Mouse (Mus musculus) right cerebral cortex, postnatal 4 days (tissue): Measurements from ENCODE around the gene Dop1a.

ENCODE experiments used
- DNase-seq: peaks from one replicate; pipeline ENCODE4 v3.0.0-alpha.2; 2022

The Dop1a gene

DNA sequence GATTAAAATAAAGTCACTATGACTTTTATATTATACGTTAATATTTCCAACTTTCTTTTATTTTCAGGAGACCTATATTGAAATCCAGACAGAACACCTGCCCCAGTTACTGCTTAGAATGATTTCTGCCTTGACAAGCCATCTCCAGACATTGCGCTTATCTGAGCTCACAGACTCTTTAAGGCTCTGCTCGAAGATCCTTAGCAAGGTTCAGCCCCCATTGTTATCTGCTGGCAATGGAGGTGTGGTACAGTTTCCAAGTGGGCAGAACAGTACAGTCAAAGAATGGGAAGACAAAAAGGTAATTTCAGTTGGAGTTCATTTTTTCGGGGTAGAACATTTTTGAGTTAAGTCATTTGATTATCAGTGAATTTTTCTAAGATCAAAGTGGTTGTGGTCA is 40.5 kb downstream of the Dop1a start:
- DNase-seq, result no peak

DNA sequence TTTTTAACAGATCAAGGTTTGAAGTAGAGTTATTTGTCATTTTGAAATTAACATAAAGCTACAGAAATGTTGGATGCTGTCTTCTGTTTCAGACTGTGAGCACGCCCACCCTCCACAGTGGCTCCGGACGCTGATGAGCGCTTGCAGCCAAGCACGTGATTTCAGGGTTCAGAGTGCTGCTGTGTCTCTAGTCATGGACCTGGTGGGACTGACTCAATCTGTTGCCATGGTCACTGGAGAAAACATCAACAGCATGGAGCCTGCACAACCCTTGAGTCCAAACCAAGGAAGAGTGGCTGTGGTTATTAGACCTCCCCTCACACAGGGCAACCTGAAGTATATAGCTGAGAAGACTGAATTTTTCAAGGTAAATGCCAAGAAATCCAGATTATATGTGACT is 46.8 kb downstream of the Dop1a start:
- no peak for DNase-seq

DNA sequence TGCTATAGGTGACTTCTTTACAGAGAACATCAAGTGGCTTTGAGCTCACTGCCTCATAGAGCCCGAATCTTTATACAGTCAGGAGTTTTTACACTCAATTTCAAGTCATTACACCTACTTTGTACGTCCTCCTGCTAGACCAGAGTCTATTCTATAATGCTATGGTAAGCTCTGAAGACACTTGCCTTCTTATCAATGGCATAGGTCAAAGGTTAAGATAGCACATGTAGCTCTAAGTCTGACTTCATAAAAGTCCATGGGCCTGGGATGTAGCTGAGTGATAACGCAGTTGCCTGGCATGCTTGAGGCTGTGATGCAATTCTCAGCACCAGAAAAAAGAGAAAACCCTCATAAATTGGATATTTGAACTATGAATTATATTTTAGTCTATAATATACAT is 47.4 kb downstream of the Dop1a start:
- no peak for DNase-seq

DNA sequence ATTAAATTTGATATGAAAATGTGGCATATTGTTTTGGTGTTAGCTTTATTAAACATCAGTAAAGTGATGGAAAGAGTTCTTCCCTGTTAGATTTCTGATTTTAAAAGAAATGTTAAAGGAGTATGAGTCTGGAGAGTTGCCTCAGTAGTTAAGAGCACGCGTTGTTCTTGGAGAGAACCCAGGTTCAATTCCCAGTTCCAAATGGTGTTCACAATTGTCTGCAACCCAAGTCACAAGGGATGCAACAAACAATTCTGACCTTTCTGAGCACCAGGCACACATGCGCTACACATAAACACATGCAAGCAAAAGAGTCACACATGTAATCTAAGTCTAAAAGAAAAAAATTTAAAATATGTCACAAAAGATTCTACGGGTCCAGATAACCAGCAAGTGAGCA is 47.8 kb downstream of the Dop1a start:
- DNase-seq, result no peak

DNA sequence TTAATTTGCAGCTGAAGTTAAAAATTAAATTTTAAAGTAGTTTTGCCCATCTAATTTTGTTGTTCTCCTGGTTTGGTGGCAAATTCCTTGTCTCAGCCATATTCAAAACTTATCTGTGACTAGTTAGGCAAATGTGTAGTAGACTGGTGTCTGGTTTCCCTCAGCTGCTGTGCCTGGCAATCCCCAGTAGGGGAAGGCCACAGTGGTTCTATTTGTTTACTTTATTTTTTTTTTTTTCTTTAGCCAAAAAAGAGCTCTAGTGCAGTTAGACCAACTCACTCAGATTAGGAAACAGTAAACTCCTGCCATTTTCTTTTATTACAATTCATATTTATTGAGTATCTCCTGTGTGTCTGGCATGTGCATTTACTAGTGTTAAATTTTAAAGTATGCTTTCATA is 55.4 kb downstream of the Dop1a start:
- no peak for DNase-seq

DNA sequence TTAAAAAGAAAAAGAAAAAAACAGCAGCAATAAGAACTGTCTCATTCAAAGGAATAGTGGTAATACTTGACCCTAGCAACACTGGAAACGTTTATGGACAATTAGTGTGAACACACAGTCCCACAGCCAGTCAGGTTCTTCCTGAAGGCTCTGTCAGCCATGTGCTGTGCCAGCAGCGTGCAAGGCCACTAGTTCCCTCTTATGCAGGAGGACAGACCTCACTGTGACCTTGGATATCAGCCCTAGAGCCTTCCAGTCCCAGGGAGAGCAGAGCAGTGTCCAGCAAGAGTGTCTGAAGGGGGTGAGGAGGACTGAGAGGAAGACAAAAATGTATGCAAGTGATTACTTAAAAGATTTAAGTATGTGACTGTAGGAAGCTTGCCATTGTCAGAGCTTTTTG is 58.6 kb downstream of the Dop1a start:
- no peak for DNase-seq

DNA sequence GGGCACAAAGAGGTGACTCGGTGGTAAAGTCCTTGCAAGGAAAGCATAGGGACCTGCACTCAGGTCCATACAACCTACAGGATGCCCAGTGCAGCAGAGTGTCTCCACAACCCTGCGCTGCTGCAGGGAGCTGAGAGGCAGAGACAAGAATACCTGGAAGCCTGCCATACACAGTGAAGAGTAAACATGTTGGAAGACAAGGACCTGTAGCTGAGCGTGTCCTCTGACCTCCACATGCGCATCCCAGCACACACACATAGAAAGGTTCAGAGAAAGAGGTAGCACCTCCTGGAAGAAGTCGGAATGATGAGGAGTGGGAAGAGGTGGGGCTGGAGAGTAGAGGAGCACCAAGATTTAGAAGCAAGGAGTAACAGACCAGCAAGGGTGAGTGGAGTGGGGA is 67.1 kb downstream of the Dop1a start:
- DNase-seq, result no peak

DNA sequence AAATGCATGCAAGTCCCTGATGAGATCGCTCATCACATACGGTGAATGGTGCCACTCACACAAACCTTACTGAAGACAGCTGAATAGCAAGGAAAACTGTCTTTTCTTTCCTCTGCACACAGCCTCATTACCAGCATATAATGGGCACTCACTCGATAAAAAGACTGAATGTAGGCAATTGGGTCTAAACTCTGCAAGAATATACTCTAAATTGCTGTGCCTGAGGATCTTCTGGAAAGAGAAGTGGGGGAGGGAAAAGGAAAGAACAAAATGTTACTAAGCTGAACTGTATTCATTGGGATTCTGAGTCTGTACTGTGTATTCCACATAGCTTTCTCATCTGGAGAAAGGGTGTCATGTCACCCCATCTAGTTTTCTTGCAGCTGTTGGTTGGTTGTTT is 76.5 kb downstream of the Dop1a start:
- DNase-seq, result no peak

DNA sequence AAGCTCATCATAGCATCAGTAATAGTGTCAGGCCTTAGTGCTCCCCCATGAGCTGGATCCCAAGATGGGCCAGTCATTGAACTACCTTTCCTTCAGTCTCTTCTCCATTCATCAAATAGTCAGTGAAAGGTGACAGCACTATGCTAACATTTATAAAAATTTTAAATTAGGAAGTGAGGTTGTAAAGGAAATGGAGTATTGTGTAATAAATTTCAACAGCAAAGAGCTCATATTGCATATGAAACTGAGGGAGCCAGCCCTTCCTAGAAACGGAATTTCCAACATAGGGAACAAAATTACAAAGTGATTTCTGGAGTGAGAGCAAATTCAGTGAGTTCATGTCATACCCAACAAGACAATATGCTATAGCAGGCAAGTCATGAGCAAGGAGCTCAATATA is 77.6 kb downstream of the Dop1a start:
- no peak for DNase-seq

DNA sequence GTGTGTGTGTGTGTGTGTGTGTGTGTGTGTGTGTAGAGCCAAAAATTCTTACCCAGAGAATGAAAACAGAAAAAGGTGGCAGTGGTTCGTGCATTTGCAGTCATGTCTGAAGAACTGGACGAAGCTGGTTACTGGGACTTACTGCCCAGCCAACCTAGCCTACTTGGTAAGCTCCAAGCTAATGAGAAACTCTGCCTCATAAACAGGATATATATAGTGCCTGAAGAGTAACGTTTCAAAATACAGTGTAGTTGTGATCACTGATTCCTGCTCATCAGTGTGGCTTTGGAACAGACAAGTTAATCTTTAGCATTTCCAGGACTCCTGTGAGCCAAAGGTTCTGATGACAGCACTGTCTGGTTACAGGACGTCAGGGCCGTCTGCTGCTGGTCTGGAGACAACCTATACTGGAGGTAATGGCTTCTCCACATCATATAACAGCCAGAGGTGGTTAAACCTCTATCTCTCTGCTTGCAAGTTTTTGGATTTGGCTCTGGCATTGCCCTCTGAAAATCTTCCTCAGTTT is 82.7 kb downstream of the Dop1a start:
- no peak for DNase-seq

DNA sequence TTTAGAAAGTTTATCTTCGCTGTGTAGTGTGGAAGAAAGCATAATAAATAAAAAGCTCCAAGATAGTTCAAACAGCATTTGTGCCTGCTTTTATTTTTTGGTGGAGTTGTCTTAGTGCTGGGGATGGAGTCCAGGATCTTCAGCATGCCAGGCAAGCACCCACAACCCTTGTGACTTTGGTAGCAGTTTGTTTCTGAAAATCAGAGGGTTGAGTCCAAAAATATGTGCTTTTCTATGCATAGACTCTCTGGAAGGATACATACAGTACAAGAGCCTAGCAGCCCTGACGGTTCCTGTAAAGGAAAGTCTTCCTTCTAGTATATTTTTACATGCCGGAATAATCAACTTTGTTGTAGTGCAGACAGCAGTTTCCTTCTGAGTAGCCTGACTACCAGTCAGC is 83.8 kb downstream of the Dop1a start:
- no peak for DNase-seq

DNA sequence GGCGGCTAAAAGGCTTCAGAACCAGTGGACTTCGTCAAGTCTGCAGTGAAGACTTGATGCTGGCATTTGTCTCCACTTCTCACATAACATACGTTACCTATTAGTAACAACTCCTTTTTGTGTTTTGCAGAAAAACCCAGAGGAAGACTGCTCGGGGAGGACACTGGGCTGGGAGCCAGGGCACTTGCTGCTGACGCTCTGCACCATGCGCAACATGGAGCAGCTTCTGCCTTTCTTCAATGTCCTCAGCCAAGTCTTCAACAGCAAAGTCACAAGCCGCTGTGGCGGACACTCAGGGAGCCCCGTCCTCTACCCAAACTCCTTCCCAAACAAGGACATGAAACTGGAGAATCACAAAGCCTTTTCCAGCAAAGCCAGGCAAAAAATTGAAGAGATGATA is 86.9 kb downstream of the Dop1a start:
- DNase-seq, result no peak

DNA sequence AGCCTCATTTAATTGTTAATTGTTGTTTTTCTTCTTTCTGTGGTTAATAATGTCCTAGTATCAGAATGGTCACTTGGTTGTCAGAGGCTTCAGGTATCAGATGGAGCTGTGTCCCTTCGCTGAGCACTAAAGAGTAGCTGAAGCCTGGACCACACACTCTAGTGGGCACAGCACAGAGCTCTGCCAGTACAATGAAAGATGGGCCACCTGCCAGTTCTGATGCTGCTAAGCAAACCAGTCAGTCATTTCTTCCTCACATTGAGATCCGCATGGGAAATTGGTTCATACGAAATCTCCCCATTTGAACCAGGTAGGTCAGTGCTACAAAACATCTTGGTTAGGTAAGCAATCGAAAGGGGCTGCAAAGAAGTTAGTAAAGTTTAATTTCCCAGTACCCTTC is 87.7 kb downstream of the Dop1a start:
- no peak for DNase-seq

DNA sequence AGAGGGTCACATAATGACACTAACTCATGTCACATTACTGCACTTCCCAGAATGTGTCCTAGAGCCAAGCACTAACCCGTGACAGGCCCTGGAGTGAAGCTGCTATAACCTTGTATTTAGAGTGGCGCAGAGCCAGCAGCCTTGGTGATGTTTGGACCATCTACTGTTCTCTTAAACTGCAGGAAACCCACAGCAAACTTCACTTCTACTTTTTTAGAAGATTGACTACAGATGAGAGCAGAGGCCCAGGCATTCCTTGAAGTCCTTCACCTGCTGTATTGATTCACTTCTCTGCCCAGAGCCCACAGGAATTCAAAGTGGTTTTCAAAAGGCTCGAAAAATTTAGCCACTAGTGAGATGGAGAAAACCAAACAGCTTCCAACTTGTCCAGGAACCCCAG is 93.6 kb downstream of the Dop1a start:
- DNase-seq, result no peak

DNA sequence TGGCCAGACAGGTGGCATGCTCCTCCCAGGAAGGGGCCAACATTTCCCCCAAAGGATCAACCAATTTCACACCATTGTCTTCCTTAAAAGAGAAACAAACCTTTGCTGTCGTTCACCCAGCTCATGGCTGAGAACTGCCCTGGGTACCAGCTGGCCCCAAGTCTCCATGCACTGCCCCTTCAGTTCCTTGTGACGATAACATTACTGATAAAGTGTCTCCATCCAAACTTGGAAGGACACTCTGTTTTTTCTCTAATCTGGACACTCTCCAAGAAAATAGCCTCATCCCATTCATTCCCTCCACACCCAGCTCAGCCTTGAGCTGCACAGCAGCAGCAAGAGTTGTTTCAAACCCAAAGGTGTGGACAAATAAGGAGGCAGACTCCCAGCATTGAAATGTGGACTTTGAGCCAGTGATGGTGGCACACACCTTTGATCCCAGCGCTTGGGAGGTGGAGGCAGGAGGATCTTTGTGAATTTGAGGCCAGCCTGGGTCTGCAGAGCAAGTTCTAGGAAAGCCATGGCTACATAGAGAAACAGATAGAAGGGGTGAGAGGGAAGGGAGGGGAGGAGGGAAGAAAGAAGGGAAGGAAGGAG is 102.5 kb downstream of the Dop1a start:
- no peak for DNase-seq

DNA sequence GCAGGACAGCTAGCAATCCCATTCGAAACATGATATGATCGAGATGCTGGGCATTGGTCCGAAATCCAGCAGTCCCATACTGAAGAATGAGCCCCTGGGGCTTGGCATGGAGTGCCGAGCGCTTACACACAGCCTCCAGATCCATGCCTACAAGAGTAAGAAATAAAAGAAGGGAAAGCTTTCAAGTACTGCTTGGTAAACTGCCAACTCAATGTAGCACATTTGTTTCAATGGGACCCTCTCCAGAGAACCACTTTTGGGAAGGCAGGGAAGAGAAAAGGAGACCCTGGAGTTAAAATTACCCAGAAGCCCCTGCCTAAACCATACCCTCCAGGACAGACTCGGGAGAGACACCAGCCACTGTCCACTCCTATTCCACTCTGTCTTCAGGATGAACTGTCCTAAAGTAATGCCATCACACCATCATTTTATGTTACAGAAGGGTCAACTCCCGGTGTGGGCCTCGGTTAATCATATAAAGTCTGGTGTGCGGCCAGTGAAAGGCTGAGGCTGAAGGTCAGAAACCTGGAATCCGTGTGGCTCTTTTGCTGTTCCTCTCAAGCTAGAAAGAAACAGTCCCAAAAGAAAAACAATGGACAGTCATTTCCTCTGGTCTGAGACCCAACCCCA is 103.4 kb downstream of the Dop1a start:
- no peak for DNase-seq

DNA sequence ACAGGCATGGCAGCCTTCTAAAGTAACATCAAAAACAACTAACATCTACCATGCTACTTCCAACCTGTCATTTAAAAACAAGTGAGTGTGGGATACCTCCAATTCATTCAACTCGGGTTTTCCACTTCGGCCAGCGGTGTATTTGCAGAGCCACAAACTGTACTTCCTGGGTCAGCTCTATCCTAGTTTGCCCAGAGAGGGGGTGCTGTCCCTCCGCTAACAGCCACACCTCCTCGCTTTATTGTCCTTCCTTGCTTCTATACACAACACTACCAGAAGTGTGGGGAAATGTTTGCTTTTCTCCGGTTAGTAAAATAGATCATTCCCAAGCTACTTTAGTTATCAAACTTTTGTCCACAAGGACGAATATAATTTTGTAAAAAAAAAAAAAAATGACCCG is 104.0 kb downstream of the Dop1a start:
- no peak for DNase-seq

DNA sequence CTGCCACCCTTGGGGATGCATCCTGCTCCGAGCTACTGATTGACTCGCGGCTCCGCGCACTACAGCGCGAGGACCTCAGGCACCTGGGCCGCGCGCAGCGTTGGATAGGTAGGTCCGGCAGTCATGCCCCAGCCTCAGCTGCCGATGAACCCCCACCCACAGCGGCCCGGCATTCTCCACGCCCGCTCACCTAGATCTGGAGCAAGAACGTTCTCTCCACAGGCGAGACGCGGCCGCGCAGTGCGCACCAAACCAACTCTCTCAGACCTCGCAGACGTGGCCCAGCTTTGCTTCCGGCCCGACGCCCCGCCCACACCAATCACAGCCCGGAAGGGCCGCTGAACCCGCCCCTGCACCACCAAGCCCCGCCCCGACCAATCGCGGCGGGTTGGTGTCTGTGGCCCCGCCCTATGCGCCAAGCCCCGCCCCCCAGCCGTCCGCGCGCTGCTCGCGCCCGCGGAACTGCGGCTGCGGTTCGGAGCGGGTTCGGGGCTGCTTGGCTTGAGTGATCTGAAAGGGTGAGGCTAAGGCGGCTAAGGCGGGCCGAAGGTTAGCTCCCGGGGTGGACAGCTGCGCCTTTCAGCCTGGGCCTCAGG is 104.7 kb downstream of the Dop1a start, which contains the start of the genes Pgm3 and Rwdd2a:
Gene Pgm3 (minus strand): TSS at position 303 of the 596 bp plus-strand sequence.
Gene Rwdd2a (plus strand): TSS at position 452 of the 596 bp plus-strand sequence.
- peak; percentile 98 for DNase-seq

DNA sequence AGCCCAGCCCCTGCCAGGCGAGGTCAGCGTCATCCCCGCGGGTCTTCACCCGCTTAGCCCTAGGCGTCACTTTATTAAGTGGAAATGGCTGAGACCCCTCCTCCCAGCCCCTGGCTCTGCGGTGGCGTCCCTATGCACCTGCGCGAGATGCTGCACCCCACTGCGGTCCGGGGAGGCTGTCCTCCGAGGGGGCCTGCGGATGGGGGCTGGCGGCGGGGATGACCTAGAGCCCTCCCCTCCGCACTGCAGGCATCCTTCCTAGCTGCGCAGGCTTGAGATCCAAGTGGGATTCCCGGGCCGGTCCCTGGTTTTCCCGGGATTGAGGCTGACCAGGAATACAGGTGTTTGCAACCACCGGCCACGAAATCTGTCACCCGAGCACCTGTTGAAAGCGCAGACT is 105.2 kb downstream of the Dop1a start:
- DNase-seq, result no peak

DNA sequence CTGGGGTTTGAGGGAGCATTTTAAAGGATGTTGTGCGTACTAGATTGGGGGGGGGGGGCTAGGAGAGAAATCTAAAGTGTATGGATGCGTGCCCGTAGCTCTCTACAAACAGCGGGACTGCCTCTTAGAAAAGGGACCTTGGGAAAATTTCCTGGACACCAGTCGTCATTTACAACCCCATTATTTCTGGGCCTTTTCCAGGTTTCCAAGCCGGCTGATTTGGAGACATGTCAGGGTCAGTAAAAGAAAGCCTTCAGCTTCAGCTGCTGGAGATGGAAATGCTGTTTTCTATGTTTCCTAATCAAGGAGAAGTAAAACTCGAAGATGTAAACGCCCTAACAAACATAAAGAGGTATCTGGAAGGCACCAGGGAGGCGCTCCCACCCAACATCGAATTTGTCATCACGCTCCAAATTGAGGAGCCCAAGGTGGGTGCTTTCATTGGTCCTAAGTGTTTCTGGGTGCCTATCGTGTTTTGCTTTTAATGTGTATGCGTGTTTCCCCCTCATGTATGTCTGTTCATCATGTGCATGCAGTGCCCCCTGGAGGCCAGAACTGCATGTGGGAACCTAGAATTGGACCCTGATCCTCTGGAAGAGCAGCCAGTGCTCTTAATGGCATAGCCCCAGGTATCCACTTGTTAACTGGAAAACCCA is 105.8 kb downstream of the Dop1a start:
- peak; percentile 88 for DNase-seq

DNA sequence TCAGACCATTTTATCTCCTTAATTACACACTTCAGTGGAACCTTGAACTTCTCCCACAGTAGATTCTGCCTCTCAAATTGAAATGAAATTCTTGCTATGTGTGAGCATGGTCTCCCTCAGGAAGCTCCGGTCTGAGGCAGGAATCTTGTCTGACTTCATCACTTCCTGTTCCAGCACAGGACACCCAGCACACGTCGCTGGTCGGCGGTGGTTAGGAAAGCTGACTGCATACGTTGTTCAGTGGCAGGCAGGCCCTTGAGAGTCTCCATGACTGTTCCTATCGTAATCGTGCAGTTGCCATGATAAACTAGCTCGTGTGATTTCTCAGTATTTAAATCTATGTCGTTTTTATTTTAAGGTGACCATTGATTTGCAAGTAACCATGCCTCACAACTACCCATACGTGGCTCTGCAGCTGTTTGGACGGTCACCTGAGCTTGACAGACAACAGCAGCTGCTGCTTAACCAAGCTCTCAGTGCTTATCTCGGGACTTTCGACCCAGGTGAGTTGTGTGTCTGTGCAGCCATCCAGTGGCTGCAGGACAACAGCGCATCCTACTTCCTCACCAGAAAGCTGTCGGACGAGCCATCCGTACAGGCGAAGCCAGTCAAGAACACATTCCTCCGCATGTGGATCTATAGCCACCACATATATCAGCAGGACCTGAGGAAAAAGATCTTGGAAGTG is 106.8 kb downstream of the Dop1a start:
- no peak for DNase-seq

DNA sequence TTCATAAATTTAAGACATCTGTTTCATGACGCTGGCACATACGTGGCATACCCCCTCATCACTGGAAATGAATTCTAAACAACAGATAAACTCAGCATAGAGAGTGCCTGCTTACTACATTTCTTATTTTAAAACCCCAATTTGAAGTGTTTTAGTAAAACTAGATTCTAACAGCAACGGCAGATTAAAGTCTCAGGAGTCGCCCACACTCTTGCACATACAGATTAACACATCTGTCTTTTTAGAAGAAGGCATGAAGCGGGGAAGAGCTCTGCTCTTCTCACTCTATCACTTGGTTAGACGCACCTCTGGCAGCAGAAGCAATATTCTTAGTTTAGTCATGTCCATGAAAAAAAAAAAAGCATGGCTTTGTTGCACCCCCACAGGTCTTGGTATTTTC is 108.2 kb downstream of the Dop1a start:
- no peak for DNase-seq

DNA sequence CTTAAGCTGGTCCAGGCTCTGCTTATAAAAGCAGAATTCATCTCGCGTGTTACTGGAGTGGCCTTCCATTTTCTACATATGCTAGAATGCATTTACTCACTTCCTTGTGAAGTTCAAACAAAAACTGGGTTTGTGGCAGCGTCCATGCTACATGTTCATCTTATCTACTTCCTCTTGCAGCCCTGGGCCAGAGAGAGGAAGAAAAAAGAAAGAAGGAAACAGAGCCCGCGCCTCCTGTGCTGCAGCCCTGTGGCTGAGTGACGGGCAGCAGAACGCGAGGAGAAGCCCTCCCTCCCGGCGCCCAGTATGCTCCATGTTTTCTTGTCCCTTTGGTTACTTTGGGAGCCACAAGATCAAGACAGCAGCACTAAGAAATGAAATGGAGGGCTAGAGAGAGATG is 112.7 kb downstream of the Dop1a start:
- DNase-seq, result no peak
